Mouse (Mus musculus) heart, postnatal 0 days (tissue): Measurements from ENCODE around the gene Pcbp4. TPM values are rescaled to one million over a fixed set of nuclear protein-coding genes. Genes with fewer than 3 reads are reported as not detected.
A peak's percentile ranks its signal among the peaks of the same experiment; 100 is the strongest.

ENCODE experiments used
- ATAC-seq: fragments of 200-750 bp; cut with Nextera tagmentation; 2 replicates; pipeline ENCODE4 v1.8.0; 2017; ENCODE audit warnings: low read depth, moderate number of reproducible peaks, moderate library complexity; ENCODE audit not compliant: insufficient read depth
- DNase-seq: peaks from one replicate; pipeline ENCODE4 v3.0.0-alpha.2; 2016; ENCODE audit warnings: low spot score
- H3K27ac ChIP-seq: fragments of 300-500 bp; sonication (generic); 2 replicates; pipeline ENCODE4 v1.5.1; 2014; ENCODE audit warnings: low read depth, mild to moderate bottlenecking
- H3K27me3 ChIP-seq: fragments of 300-500 bp; sonication (generic); 2 replicates; pipeline ENCODE4 v1.6.1; 2014; ENCODE audit warnings: low read length, mixed read lengths; ENCODE audit not compliant: control insufficient read depth, insufficient read depth
- H3K36me3 ChIP-seq: fragments of 300-500 bp; sonication (generic); replicated peaks from 2 replicates; pipeline ENCODE4 v1.6.1; 2014; ENCODE audit warnings: low read length, mixed read lengths; ENCODE audit not compliant: control insufficient read depth, insufficient read depth
- H3K4me1 ChIP-seq: fragments of 300-500 bp; sonication (generic); 2 replicates; pipeline ENCODE4 v1.6.1; 2014; ENCODE audit warnings: antibody characterized with exemption; ENCODE audit not compliant: control insufficient read depth, insufficient read depth
- H3K4me2 ChIP-seq: fragments of 300-500 bp; sonication (generic); 2 replicates; pipeline ENCODE4 v1.6.1; 2014; ENCODE audit warnings: low read depth, mild to moderate bottlenecking, low read length, moderate library complexity
- H3K4me3 ChIP-seq: fragments of 300-500 bp; sonication (generic); 2 replicates; pipeline ENCODE4 v1.5.1; 2014; ENCODE audit warnings: low read depth, low read length
- H3K9ac ChIP-seq: fragments of 300-500 bp; sonication (generic); replicated peaks from 2 replicates; pipeline ENCODE4 v1.6.1; 2014; ENCODE audit warnings: low read depth, low read length, mixed read lengths
- H3K9me3 ChIP-seq: fragments of 300-500 bp; sonication (generic); replicated peaks from 2 replicates; pipeline ENCODE4 v1.6.1; 2016; ENCODE audit warnings: low read length; ENCODE audit not compliant: control insufficient read depth
- CTCF ChIP-seq: IDR thresholded peaks from 2 replicates; pipeline ENCODE4 v1.5.1; 2016; ENCODE audit warnings: antibody characterized with exemption, control low read depth, low read depth
- EP300 ChIP-seq: IDR thresholded peaks from 2 replicates; pipeline ENCODE4 v1.6.1; 2016; ENCODE audit warnings: antibody characterized with exemption, low read depth
- WGBS: fragments of 180-500 bp; shearing (Covaris S2); extraction: QIAGEN DNeasy Blood & Tissue Kit; methylation state at CpG from one replicate; pipeline ENCODE4 v1.1.7; 2014; 5-methylcytosine and 5-hydroxymethylcytosine counted together
- polyA plus RNA-seq: library from polyadenylated mRNA; unstranded; fragments of >200 nt; fragmentation: Nextera tagmentation; extraction: Ambion mirVana; gene quantifications from 2 replicates; pipeline ENCODE4 v1.2.1, GENCODE M21; 2015
- total RNA-seq: library from RNA; depleted of rRNA; stranded (reverse); fragments of >200 nt; gene quantifications from 2 replicates; pipeline ENCODE4 v1.2.3, GENCODE M21; 2014; ENCODE audit warnings: low replicate concordance

Gene Pcbp4
- total and polyA plus RNA-seq, 2 experiments from 2014 or later, result 44.1 to 157 TPM

DNA sequence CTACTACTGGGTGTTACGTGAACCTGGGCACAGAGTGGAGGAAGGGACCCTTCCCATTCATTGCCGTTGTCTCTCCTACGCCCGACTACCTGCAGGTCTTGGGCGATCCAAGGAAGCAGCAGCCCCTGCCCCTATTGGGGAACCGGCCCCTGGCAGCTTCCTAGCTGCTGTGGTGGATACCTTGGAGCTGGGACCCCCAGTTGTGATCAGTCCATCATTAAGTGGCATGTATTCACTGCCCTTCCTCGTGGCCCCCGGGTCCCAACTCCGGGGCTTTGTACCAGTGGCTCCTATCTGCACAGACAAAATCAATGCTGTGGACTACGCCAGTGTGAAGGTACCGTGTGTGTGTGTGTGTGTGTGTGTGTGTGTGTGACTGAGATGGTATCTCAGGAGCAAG, 1.8 kb upstream of the Pcbp4 start:
- DNase-seq, result no peak
- 75% methylated on average over 11 of the region's 11 CpGs for WGBS
- H3K4me3 ChIP-seq, result no peak overlapping the region
- H3K9ac ChIP-seq, result no peak overlapping the region
- no peak for TF ChIP-seq CTCF
- no peak for TF ChIP-seq EP300
- peaks cover 58% of the 10 kb centered on the region for H3K4me1 ChIP-seq
- no peaks in the 10 kb centered on the region for H3K9me3 ChIP-seq
- H3K4me2 ChIP-seq, result no peak overlapping the region
- no peaks in the 10 kb centered on the region for H3K27me3 ChIP-seq
- H3K36me3 ChIP-seq, result no peaks in the 10 kb centered on the region
- ATAC-seq, result no peak
- no peak overlapping the region for H3K27ac ChIP-seq

DNA sequence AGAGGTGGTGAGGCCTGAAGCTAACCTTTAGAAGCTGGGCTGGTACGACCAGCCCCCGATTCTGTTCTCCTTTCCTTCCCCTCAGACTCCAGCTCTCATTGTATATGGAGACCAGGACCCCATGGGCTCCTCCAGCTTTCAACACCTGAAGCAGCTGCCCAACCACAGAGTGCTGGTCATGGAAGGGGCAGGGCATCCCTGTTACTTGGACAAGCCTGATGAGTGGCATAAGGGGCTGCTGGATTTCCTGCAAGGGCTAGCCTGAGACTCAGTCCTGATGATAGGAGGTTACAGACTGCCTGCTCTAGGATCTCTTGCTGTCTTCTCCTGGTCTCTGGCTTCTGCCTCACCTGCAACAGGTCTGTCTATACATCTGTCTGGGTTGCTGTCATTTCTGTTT, 1.2 kb upstream of the Pcbp4 start:
- TF ChIP-seq EP300, result no peak
- TF ChIP-seq CTCF, result no peak

DNA sequence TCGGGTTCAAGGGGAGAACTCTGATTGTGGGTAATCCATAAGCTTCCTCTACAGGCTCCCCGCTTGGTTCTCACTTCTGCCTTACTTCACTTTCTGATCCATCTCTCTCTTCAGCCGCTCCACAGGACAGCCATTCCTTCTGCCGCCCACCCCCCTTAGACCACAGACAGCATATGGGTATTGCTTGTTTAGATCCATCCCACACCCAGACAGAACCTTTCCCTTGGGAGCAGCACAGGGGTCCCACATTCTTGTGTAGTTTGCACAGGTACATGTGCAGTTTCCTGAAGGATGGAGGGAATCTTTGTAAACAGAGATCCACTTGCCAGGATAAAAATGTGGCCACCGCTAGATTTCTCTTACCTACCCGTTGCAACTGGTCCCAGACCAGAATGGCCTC, 740 bp upstream of the Pcbp4 start:
- Histone ChIP-seq H3K4me3 (no peak overlapping the region), H3K4me2 (no peak overlapping the region), H3K9ac (no peak overlapping the region), H3K27ac (no peak overlapping the region), H3K27me3 (no peaks in the 10 kb centered on the region), H3K36me3 (no peaks in the 10 kb centered on the region), H3K9me3 (no peaks in the 10 kb centered on the region), H3K4me1 (peaks cover 69% of the 10 kb centered on the region)
- no peak for DNase-seq
- ATAC-seq, result no peak
- TF ChIP-seq CTCF (no peak), EP300 (no peak)
- WGBS, result 63% methylated on average over 6 of the region's 6 CpGs

More for the DNA sequence above, 1.2 kb upstream of the Pcbp4 start:
- Histone ChIP-seq H3K36me3 (no peaks in the 10 kb centered on the region), H3K4me2 (no peak overlapping the region), H3K4me3 (no peak overlapping the region), H3K9me3 (no peaks in the 10 kb centered on the region), H3K9ac (no peak overlapping the region), H3K27ac (no peak overlapping the region), H3K27me3 (no peaks in the 10 kb centered on the region), H3K4me1 (peaks cover 64% of the 10 kb centered on the region)
- ATAC-seq (no peak), DNase-seq (no peak)
- 63% methylated on average over 2 of the region's 2 CpGs for WGBS

DNA sequence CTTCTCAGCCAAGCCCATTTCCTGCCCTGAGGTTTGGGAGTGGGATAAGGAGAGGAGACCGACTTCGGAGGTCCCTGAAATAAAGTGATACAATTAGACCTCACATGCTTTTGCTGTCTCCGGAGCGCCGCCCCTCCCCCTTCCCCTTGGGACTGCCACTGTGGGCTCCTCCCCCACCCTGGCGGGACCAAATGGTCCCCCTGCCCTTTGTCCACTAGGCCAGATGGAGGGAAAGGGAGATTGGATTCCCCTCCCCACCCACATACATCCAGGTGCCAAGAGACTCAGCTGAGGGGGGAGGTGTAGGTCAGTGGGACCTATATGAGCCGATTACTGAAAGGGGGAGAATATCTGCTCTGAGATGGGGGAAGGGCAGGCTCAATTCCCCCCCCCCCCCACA, 270 bp upstream of the Pcbp4 start:
- Histone ChIP-seq H3K27me3 (no peaks in the 10 kb centered on the region), H3K36me3 (no peaks in the 10 kb centered on the region), H3K9ac (no peak overlapping the region), H3K4me2 (peak overlapping the region; percentile 65), H3K27ac (peak overlapping the region; percentile 78; the same call in 1 of the 2 replicates), H3K4me1 (peaks cover 70% of the 10 kb centered on the region), H3K9me3 (no peaks in the 10 kb centered on the region), H3K4me3 (peak overlapping the region; percentile 72)
- TF ChIP-seq EP300, result no peak
- TF ChIP-seq CTCF, result no peak
- no peak for ATAC-seq
- WGBS, result 5% methylated on average over 7 of the region's 7 CpGs
- no peak for DNase-seq

DNA sequence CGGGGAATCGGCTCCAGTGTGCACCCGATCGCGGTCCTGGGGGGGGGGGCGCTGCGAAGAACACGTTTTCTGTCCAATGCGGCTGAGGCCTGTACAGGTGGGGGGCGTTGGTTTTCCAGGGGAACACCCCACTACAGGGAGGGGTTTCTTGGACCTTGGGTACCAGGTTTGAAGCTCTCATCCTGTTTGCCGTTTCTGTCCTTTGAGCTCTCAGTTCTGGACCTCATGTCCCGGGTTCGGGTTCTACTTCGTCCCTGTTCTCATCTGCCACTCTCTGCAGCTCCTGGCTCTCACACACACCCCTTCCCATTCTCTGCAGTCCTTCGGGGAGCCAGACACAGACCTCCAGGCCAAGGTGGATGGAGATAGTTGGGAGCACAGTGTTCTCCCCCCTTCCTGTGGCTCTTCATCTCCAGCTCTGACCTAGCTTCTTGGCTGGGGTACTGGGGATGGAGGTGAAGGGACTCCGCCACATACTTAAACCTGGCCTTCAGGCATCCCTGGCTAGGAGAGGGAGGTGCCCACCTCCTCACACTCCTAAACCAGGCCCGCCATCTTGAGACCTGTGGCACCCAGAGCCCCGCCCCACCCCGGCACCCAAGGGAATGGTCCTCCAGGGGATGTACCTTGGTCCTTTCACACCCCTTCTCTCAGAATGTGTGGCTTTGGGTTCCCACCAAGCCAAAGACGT, 1.1 kb downstream of the Pcbp4 start:
- H3K9ac ChIP-seq, result peak overlapping the region; percentile 84
- no peak for TF ChIP-seq CTCF
- TF ChIP-seq EP300, result no peak
- H3K4me2 ChIP-seq, result peak overlapping the region; percentile 65
- peak overlapping the region; percentile 78 for H3K27ac ChIP-seq
- no peaks in the 10 kb centered on the region for H3K27me3 ChIP-seq
- H3K9me3 ChIP-seq, result no peaks in the 10 kb centered on the region
- DNase-seq (no peak), ATAC-seq (no peak)
- H3K4me1 ChIP-seq, result peaks cover 61% of the 10 kb centered on the region
- peak overlapping the region; percentile 72 for H3K4me3 ChIP-seq
- WGBS, result 11% methylated on average over 12 of the region's 20 CpGs
- no peaks in the 10 kb centered on the region for H3K36me3 ChIP-seq
